Mouse (Mus musculus): Measurements from ENCODE around the gene Farp1.

- TF ChIP-seq CTCF (IDR thresholded peaks at IDR 0.05; ENCODE audit: control insufficient read depth, insufficient read depth, insufficient read length) (no peak), MYOG (IDR thresholded peaks at IDR 0.05; ENCODE audit: control insufficient read depth, extremely low read depth, insufficient read length) (no peak), CEBPB (IDR thresholded peaks at IDR 0.05; ENCODE audit: low read depth) (no peak), MAX (IDR thresholded peaks at IDR 0.05) (no peak)
Observed at GRCm38 (mm10) chr14:121165408-121166037, 130.5 kb downstream of the Farp1 start.
